Mouse (Mus musculus): ENCODE measurements around the gene Psmb7.

- TF ChIP-seq POLR2A (IDR thresholded peaks at IDR 0.05; ENCODE audit: control insufficient read depth, extremely low read depth, insufficient read depth, low read length, poor library complexity) (no peak), CTCF (IDR thresholded peaks at IDR 0.05; ENCODE audit: borderline replicate concordance, control insufficient read depth, extremely low read depth, insufficient read depth, low read length, poor library complexity) (no peak)
Observed at GRCm38 (mm10) chr2:38647661-38648060, 3.8 kb upstream of the Psmb7 start.

All from thymus, adult 2 months (tissue).